Mouse (Mus musculus) cerebellum, adult 9-10 months (tissue): ENCODE data around the gene P2ry12.

ENCODE experiments used
- DNase-seq: peaks from one replicate; pipeline ENCODE4 v3.0.0; 2022

P2ry12 gene

DNA sequence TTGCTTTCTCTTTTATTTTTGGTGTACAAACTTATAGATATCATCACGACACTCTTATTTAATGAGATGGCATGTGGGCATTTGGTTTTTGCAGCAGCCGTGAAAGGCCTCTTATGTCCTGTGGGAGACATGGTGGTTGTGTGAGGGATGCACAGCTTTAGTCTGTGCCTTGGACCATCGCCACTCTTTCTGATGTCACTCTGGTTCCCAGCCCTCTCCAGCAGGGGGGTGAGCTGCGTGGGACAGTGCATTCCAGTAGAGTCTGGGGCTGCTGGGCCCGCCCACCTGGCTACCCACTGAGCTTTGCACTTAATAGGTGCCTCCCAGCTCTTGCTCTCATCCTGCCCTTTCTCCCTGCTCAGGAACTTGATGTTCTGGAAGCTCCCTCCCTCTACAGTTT lies 81.5 kb downstream of the P2ry12 start:
- peak; percentile 52 for DNase-seq

DNA sequence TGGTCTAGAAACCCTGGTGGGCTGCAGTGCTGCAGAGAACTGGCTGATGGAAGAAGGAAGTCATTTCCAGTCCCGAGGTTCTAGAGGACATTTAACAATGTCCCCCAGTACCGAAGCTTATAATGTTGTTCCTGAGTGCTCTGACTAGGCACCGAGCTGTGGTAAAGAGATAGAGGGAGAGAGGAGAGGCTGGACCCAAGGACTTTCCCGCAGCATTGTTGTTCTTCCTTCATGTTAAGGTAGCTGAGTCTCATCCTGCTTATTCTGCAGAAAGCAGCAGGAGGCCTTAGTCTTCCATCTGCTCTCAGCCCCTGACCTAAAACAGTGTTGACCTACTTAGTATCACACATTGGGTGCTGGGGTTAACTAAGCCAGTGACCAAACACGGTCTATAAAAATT lies 85.8 kb downstream of the P2ry12 start:
- DNase-seq: peak; percentile 92

DNA sequence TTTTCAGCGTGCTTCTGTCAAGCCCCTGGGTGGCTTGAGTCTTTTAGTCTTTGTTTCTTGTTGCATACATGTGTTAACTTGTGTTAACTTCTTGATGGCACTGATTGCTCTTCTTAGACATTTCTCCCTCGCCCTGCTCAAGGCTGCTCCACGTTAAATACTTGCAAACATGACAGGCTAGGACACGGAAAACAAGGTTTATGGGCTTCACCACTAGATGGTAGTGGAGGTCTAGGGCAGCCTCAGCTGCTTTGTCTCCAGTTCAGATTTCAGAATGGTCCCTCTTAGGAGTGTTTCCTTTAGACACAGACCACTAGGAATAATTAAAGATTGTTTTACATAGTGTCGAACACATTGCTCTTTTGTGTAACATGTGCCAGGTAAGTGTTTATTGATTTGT lies 87.4 kb downstream of the P2ry12 start:
- peak; percentile 89 for DNase-seq

DNA sequence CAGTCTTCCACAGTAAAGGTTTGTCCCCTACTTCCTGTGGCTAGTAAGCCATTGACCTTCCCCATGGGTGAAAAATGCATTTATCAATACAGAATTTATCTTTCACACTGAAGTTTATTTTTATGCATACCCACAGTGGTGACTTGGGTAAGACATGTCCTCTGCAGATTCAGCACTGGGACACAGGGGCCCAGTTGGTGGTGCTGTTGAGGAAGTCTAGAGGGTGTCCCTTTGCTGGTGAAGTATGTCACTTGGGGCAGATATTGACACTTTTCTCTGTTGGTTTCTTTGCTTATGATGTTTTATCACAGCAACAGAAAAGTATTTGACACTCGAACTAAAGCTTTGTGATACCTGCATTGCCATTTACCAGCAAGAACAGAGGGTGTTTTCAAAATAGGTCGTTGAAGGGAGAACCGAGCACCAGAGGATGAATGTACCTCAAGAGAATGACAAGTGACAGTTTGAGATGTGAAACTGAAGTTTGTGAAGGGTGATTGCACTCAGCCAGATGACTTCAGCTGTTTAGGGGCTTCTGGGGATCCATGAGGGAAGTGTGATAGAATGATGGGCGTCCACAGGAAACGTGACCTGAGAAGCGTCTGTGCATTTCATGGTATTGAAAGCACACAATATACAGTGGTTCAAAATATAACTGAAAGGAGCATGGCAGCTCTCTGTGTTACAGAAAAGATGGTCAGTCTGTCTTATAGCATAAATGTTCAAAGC lies 88.1 kb downstream of the P2ry12 start:
- no peak for DNase-seq

- DNase-seq: no peak
Observed at GRCm38 (mm10) chr3:59169921-59170627, 92.6 kb downstream of the P2ry12 start.

DNA sequence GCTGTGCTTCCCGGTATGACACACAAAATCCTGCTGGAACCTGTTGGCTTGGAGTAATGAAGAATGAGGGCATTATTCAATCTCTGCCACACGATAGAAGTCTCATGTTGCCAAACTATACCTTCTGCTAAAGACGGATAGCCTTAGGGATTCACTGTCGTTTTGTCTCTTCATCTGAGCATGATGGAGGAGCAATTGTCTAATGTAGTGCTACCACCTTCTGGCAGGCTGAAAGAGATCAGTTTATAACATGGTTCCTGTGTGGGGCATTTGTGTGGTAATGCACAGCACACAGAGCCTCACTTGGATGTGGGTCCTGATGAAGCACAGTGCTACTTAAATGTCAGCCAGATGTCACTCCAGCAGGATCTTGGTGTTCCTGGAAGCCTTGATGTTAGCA lies 93.5 kb downstream of the P2ry12 start:
- no peak for DNase-seq

- DNase-seq: no peak
Observed at GRCm38 (mm10) chr3:59168476-59168875, 94.2 kb downstream of the P2ry12 start.

DNA sequence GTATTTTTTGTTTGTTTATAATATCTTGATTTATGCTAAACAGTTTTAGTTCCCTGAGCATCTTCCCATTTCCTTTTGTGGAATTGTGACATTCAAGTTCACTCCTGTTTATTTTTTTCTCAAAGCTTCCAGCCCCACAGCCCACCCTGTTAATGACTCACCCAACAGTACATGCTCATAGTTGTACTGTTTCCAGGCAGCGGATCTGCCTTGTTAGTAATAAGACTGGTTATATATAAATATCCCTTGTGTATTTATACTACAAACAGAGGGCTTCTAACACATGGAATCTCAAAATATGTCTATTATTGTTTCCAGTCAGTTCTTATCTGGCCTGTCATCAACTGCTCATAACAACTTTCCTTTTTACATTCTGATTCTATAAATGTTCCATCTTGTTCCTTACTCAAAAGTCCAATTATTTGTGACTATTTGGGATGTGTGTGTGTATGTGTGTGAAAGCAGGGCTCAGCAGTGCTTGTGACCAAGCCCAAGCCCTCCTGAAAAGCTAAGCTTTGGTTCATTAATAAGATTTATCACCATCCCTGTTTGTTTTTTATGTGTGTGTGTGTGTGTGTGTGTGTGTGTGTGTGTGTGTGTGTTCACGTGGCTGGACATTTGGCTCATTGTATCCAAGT lies 95.1 kb downstream of the P2ry12 start:
- no peak for DNase-seq
